Mouse (Mus musculus): ENCODE results near the gene Cass4.

GRCm38 (mm10) chr2:172394052-172394392 lies 428 bp downstream of the Cass4 start:
- TF ChIP-seq CTCF (IDR thresholded peaks at IDR 0.05; ENCODE audit: extremely low read depth, insufficient read depth, low read length) (no peak), POLR2A (IDR thresholded peaks at IDR 0.05; ENCODE audit: extremely low read depth, insufficient read depth, low read length) (no peak)

All from cortical plate, adult 2 months (tissue).